Mouse (Mus musculus) liver, adult 2 months (tissue): ENCODE data around the gene Tada2b. TPM values are rescaled to one million over a fixed set of nuclear protein-coding genes. Genes with fewer than 3 reads are reported as not detected.

ENCODE experiments used
- DNase-seq: peaks from one replicate; pipeline ENCODE4 v3.0.0-alpha.2; 2011; ENCODE audit warnings: low read depth, low spot score; ENCODE audit errors: extremely low read depth
- H3K27ac ChIP-seq: fragments of 200-500 bp; replicated peaks from 2 replicates; pipeline ENCODE4 v1.5.1; 2012; ENCODE audit warnings: low read depth, mild to moderate bottlenecking, control low read depth, inconsistent platforms, low read length; ENCODE audit not compliant: insufficient read depth
- H3K27me3 ChIP-seq: fragments of 200-500 bp; 2 replicates; pipeline ENCODE4 v1.6.1; 2012; ENCODE audit warnings: mild to moderate bottlenecking, moderate library complexity, low read length, inconsistent platforms; ENCODE audit not compliant: control insufficient read depth, insufficient read depth
- H3K36me3 ChIP-seq: fragments of 200-500 bp; 2 replicates; pipeline ENCODE4 v1.6.1; 2012; ENCODE audit warnings: low read length, inconsistent platforms; ENCODE audit not compliant: control insufficient read depth, insufficient read depth
- H3K4me1 ChIP-seq: fragments of 200-500 bp; 2 replicates; pipeline ENCODE4 v1.6.1; 2011; ENCODE audit warnings: low read length; ENCODE audit not compliant: control insufficient read depth, insufficient read depth
- H3K4me3 ChIP-seq: fragments of 200-500 bp; 2 replicates; pipeline ENCODE4 v1.5.1; 2011; ENCODE audit warnings: low read depth, mild to moderate bottlenecking, control low read depth, low read length, moderate library complexity; ENCODE audit not compliant: insufficient read depth
- H3K79me2 ChIP-seq: fragments of 200-500 bp; 2 replicates; pipeline ENCODE4 v1.6.1; 2012; ENCODE audit warnings: inconsistent platforms, mild to moderate bottlenecking, low read length, moderate library complexity; ENCODE audit not compliant: control insufficient read depth, insufficient read depth
- H3K9ac ChIP-seq: fragments of 200-500 bp; 2 replicates; pipeline ENCODE4 v1.6.1; 2012; ENCODE audit warnings: low read depth, mild to moderate bottlenecking, control low read depth, inconsistent platforms, low read length
- CTCF ChIP-seq: fragments of 200-500 bp; IDR thresholded peaks from 2 replicates; pipeline ENCODE4 v1.5.1; 2011; ENCODE audit warnings: low read depth, low read length, control low read depth
- POLR2A ChIP-seq: fragments of 200-500 bp; IDR thresholded peaks from 2 replicates; pipeline ENCODE4 v1.6.1; 2011; ENCODE audit warnings: low read length, control low read depth; ENCODE audit not compliant: insufficient read depth; ENCODE audit errors: extremely low read depth
- WGBS: fragments of 180-500 bp; shearing (Covaris S2); methylation state at CpG from one replicate; pipeline ENCODE4 v1.1.7; 2018; 5-methylcytosine and 5-hydroxymethylcytosine counted together
- polyA plus RNA-seq: library from polyadenylated mRNA; depleted of rRNA; stranded (reverse); fragments of >200 nt; gene quantifications from 2 replicates; pipeline ENCODE4 v1.2.3, GENCODE M21; 2012
- total RNA-seq: library from RNA; depleted of rRNA; stranded (reverse); fragments of >200 nt; gene quantifications from 2 replicates; pipeline ENCODE4 v1.2.3, GENCODE M21; 2014

Gene Tada2b
- total and polyA plus RNA-seq, 2 experiments = 5.1 to 14.4 TPM

- WGBS = 80% methylated on average over 2 of the region's 2 CpGs
- DNase-seq = no peak
Observed at GRCm38 (mm10) chr5:36460712-36461111, 23.4 kb downstream of the Tada2b start.

GRCm38 (mm10) chr5:36458926-36459325 is 25.2 kb downstream of the Tada2b start:
- H3K27me3 ChIP-seq = no peaks in the 10 kb centered on the region
- 9% methylated on average over 4 of the region's 4 CpGs for WGBS
- peak; percentile 78 for TF ChIP-seq CTCF
- TF ChIP-seq POLR2A = no peak
- H3K4me3 ChIP-seq = no peak overlapping the region
- H3K9ac ChIP-seq = no peak overlapping the region
- no peak overlapping the region for H3K27ac ChIP-seq
- H3K36me3 ChIP-seq = no peaks in the 10 kb centered on the region
- DNase-seq = peak; percentile 26
- no peaks in the 10 kb centered on the region for H3K79me2 ChIP-seq
- H3K4me1 ChIP-seq = peaks cover under 1% of the 10 kb centered on the region; the same call in 1 of the 2 replicates

More at GRCm38 (mm10) chr5:36460712-36461111, 23.4 kb downstream of the Tada2b start:
- H3K27ac ChIP-seq = no peak overlapping the region
- H3K36me3 ChIP-seq = no peaks in the 10 kb centered on the region
- TF ChIP-seq POLR2A = no peak
- no peak for TF ChIP-seq CTCF
- H3K27me3 ChIP-seq = no peaks in the 10 kb centered on the region
- no peak overlapping the region for H3K9ac ChIP-seq
- H3K4me1 ChIP-seq = peaks cover 4% of the 10 kb centered on the region
- H3K4me3 ChIP-seq = no peak overlapping the region
- peaks cover 7% of the 10 kb centered on the region for H3K79me2 ChIP-seq

GRCm38 (mm10) chr5:36457706-36458105 is 26.4 kb downstream of the Tada2b start:
- 80% methylated on average over 4 of the region's 4 CpGs for WGBS
- Histone ChIP-seq H3K9ac (no peak overlapping the region), H3K36me3 (no peaks in the 10 kb centered on the region), H3K79me2 (no peaks in the 10 kb centered on the region), H3K27me3 (no peaks in the 10 kb centered on the region), H3K4me3 (no peak overlapping the region), H3K4me1 (no peaks in the 10 kb centered on the region), H3K27ac (no peak overlapping the region)
- TF ChIP-seq POLR2A (no peak), CTCF (no peak)
- DNase-seq = no peak

GRCm38 (mm10) chr5:36452821-36453220 is 31.3 kb downstream of the Tada2b start:
- WGBS = 75% methylated on average over 6 of the region's 6 CpGs
- Histone ChIP-seq H3K79me2 (no peaks in the 10 kb centered on the region), H3K4me3 (no peak overlapping the region), H3K9ac (no peak overlapping the region), H3K27ac (no peak overlapping the region), H3K27me3 (no peaks in the 10 kb centered on the region), H3K36me3 (no peaks in the 10 kb centered on the region), H3K4me1 (no peaks in the 10 kb centered on the region)
- TF ChIP-seq CTCF (no peak), POLR2A (no peak)
- no peak for DNase-seq

- Histone ChIP-seq H3K27me3 (no peaks in the 10 kb centered on the region), H3K79me2 (no peaks in the 10 kb centered on the region), H3K9ac (no peak overlapping the region), H3K4me3 (no peak overlapping the region), H3K27ac (no peak overlapping the region), H3K4me1 (no peaks in the 10 kb centered on the region), H3K36me3 (no peaks in the 10 kb centered on the region)
- TF ChIP-seq CTCF (no peak), POLR2A (no peak)
- DNase-seq = no peak
- WGBS = 79% methylated on average over 10 of the region's 10 CpGs
Observed at GRCm38 (mm10) chr5:36451872-36452389, 32.2 kb downstream of the Tada2b start.

- Histone ChIP-seq H3K27ac (no peak overlapping the region), H3K9ac (no peak overlapping the region), H3K79me2 (no peaks in the 10 kb centered on the region), H3K4me3 (no peak overlapping the region), H3K4me1 (no peaks in the 10 kb centered on the region), H3K36me3 (no peaks in the 10 kb centered on the region), H3K27me3 (no peaks in the 10 kb centered on the region)
- 32% methylated on average over 8 of the region's 10 CpGs for WGBS
- DNase-seq = no peak
- TF ChIP-seq CTCF = no peak
- no peak for TF ChIP-seq POLR2A
Observed at GRCm38 (mm10) chr5:36451119-36451518, 33.0 kb downstream of the Tada2b start.
